Mouse (Mus musculus): ENCODE results near the gene Nog.

DNA sequence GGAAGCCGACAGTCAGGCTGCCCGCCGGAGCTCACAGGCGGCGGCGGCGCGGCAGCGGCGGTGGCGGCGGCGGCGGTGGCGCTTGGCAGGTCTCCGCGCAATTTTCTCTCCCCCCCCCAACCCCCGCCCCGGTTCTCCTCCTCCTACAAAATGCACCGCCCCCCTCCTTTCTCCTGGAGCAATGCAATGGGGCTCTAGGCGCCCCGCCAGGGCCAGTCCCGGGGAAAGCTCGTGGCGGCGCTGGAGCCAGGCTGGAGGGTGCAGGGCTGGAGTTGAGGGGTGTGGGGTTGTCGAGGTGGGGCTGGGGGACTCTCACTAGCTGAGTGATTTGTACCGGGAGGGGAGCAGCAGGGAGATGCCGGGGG lies 666 bp upstream of the Nog start:
- no peak for TF ChIP-seq POLR2A (IDR thresholded peaks at IDR 0.05; ENCODE audit: insufficient read depth, low read depth, low read length)
- no peak for TF ChIP-seq CTCF (IDR thresholded peaks at IDR 0.05)
- no peak for TF ChIP-seq EP300 (IDR thresholded peaks at IDR 0.05; ENCODE audit: insufficient read depth, low read depth, low read length)
